Mouse (Mus musculus) Patski (cell line): ENCODE measurements around the gene Gm38655. TPM values are rescaled to one million over a fixed set of nuclear protein-coding genes. Genes with fewer than 3 reads are reported as not detected.
"Not testable (repeated sequence)": the region's sequence is repeated elsewhere in the genome, so short reads cannot be mapped to it uniquely, and the experiment has no call there.

Experiments
- ATAC-seq: fragments of 100-300 bp; one replicate; pipeline ENCODE4 v1.8.0; 2021
- CTCF ChIA-PET: fragments of 350-600 bp; sonication (Branson Sonifier 250); formaldehyde crosslinking; loops from one replicate; lab custom pipeline; 2022; ENCODE audit warnings: inconsistent platforms; lab: Charles Lee
- POLR2A ChIA-PET: fragments of 350-600 bp; sonication (Branson Sonifier 250); formaldehyde crosslinking; loops from one replicate; lab custom pipeline; 2022; ENCODE audit warnings: antibody characterized with exemption, inconsistent platforms; lab: Charles Lee
- DNase-seq: peaks from one replicate; pipeline ENCODE4 v3.0.0-alpha.2; 2011; ENCODE audit warnings: low read depth, low spot score
- H3K27me3 ChIP-seq: fragments of 371-371 bp; one replicate; pipeline ENCODE4 v1.5.1; 2021
- CTCF ChIP-seq: fragments of 100-300 bp; IDR thresholded peaks from one replicate; pipeline ENCODE4 v1.5.1; 2021
- in situ Hi-C: fragments of 300-500 bp; cut with MboI; formaldehyde crosslinking; loops from 3 replicates; pipeline ENCODE4 v1.11.1; 2018; ENCODE audit warnings: low pct_unique_long_range_greater_than_20kb, mixed read lengths
- polyA plus RNA-seq: library from polyadenylated mRNA; unstranded; gene quantifications from one replicate; pipeline ENCODE4 v1.2.3, GENCODE M21; 2021

Gene Gm38655
- polyA plus RNA-seq, 1 experiment from 2014 or later: not detected

DNA sequence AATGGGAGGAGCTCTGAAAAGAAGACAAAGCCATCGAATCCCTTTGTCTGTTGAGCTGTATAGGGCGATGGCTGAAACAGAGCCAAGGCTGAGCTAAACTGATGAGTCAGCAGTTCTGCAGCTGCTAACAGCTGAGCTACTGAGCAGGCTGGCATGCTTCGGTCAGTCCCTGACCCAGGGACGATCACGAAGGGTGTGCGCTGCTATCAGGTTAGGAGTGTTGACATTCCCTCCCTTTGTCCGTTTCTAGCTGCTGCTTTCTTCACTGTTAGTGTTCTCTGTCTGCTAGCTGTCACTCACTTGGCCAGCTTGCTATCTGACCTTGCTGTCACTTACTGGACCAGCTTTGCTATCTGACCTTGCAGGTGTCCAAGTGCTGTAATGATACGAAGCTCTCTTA is 48.2 kb downstream of the Gm38655 start:
- CTCF ChIA-PET: interaction anchor here (1.4 to 2.1 kb wide), 2 partner anchors 9 to 10 kb away, joined by 3 to 7 read pairs; no protein-coding TSS in a partner anchor
- H3K27me3 ChIP-seq: no peaks in the 10 kb centered on the region
- DNase-seq (no peak), ATAC-seq (no peak)
- in situ Hi-C loops: no loop called here
- POLR2A ChIA-PET: interaction anchor here (1.2 to 1.5 kb wide), 2 partner anchors 11 to 57 kb away, joined by 4 read pairs; partner anchors contain the start of genes BC003965 and Telo2
- TF ChIP-seq CTCF: no peak

DNA sequence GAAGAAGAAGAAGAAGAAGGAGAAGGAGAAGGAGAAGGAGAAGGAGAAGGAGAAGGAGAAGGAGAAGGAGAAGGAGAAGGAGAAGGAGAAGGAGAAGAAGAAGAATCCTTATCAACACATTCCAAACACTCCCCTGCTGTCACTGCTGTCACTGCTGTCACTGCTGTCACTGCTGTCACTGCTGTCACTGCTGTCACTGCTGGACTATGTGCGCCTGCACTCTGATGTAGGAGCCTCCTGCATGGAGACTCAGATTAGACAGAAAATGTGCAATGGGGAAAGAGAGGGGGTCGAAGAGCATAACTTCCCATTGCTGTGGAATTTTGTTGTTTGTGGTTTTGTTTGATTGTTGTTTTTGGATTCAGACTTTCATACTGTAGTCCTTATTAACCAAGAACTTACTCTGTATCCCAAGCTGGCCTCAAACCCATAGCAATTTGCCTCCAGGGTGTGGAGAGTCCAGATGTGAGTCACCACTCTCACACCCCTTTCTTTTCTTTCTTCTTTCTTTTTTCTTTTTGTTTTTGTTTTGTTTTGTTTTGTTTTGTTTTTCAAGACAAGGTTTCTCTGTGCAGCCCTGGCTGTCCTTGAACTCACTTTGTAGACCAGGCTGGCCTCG is 49.7 kb downstream of the Gm38655 start:
- in situ Hi-C loops, CTCF ChIA-PET, POLR2A ChIA-PET, H3K27me3 ChIP-seq, DNase-seq, ATAC-seq: not testable (repeated sequence)

- ATAC-seq (no peak), DNase-seq (no peak)
- CTCF ChIA-PET: no interaction called here
- H3K27me3 ChIP-seq: peaks cover 5% of the 10 kb centered on the region
- POLR2A ChIA-PET: no interaction called here
- in situ Hi-C loops: no loop called here
- peak; percentile 54 for TF ChIP-seq CTCF
Observed at GRCm38 (mm10) chr17:25123979-25124378, 51.3 kb downstream of the Gm38655 start.

Other genes with a start within 250 kb of the Gm38655 start
- 66.3 TPM for gene Mapk8ip3, start 238.5 kb downstream of the Gm38655 start, polyA plus RNA-seq
- 50.2 TPM for gene Jpt2, start 214.8 kb downstream of the Gm38655 start, polyA plus RNA-seq
- 14.6 TPM for gene Cramp1l, start 159.7 kb downstream of the Gm38655 start, polyA plus RNA-seq
- gene Ift140, start 159.4 kb downstream of the Gm38655 start, polyA plus RNA-seq: 24.5 TPM
- 0.14 TPM for gene Tmem204, start 91.9 kb downstream of the Gm38655 start, polyA plus RNA-seq
- gene Telo2, start 59.5 kb downstream of the Gm38655 start, polyA plus RNA-seq: 26.7 TPM
- 0.05 TPM for gene Ptx4, start 54.7 kb downstream of the Gm38655 start, polyA plus RNA-seq
- gene Clcn7, start 42.1 kb downstream of the Gm38655 start, polyA plus RNA-seq: 47.5 TPM
- gene Ccdc154, start 13.0 kb downstream of the Gm38655 start, polyA plus RNA-seq: 0.32 TPM
- gene BC003965, start 9.1 kb upstream of the Gm38655 start, polyA plus RNA-seq: 14.8 TPM
- gene Unkl, start 12.9 kb upstream of the Gm38655 start, polyA plus RNA-seq: 9.8 TPM
- gene Gnptg, start 64.7 kb upstream of the Gm38655 start, polyA plus RNA-seq: 43.1 TPM
- gene Tsr3, start 64.7 kb upstream of the Gm38655 start, polyA plus RNA-seq: 40.6 TPM
- 0.12 TPM for gene Baiap3, start 80.9 kb upstream of the Gm38655 start, polyA plus RNA-seq
- gene Ube2i, start 99.2 kb upstream of the Gm38655 start, polyA plus RNA-seq: 437 TPM
- not detected for gene Prss34, start 122.9 kb upstream of the Gm38655 start, polyA plus RNA-seq
- not detected for gene Prss28, start 133.2 kb upstream of the Gm38655 start, polyA plus RNA-seq
- not detected for gene Prss29, start 143.2 kb upstream of the Gm38655 start, polyA plus RNA-seq
- gene Tpsab1, start 170.1 kb upstream of the Gm38655 start, polyA plus RNA-seq: not detected
- not detected for gene Tpsb2, start 190.8 kb upstream of the Gm38655 start, polyA plus RNA-seq
- gene Tpsg1, start 193.8 kb upstream of the Gm38655 start, polyA plus RNA-seq: not detected